Mouse (Mus musculus) heart, embryonic 13.5 days (tissue): ENCODE data around the gene Ppan. TPM values are rescaled to one million over a fixed set of nuclear protein-coding genes. Genes with fewer than 3 reads are reported as not detected.
A peak's percentile ranks its signal among the peaks of the same experiment; 100 is the strongest.

Source experiments
- ATAC-seq: fragments of 200-750 bp; cut with Nextera tagmentation; 2 replicates; pipeline ENCODE4 v1.8.0; 2017; ENCODE audit warnings: moderate TSS enrichment; ENCODE audit not compliant: insufficient number of reproducible peaks, low FRiP score, low TSS enrichment; ENCODE audit errors: extremely low read depth
- H3K27ac ChIP-seq: fragments of 300-500 bp; sonication (generic); replicated peaks from 2 replicates; pipeline ENCODE4 v1.5.1; 2015; ENCODE audit warnings: moderate library complexity, mild to moderate bottlenecking, inconsistent platforms
- H3K27me3 ChIP-seq: fragments of 300-500 bp; sonication (generic); replicated peaks from 2 replicates; pipeline ENCODE4 v1.6.1; 2015; ENCODE audit warnings: mild to moderate bottlenecking, inconsistent platforms
- H3K36me3 ChIP-seq: fragments of 300-500 bp; sonication (generic); 2 replicates; pipeline ENCODE4 v1.6.1; 2015; ENCODE audit warnings: mild to moderate bottlenecking, inconsistent platforms
- H3K4me1 ChIP-seq: fragments of 300-500 bp; sonication (generic); 2 replicates; pipeline ENCODE4 v1.6.1; 2015; ENCODE audit warnings: inconsistent platforms
- H3K4me2 ChIP-seq: fragments of 300-500 bp; sonication (generic); 2 replicates; pipeline ENCODE4 v1.6.1; 2015; ENCODE audit warnings: inconsistent platforms, mild to moderate bottlenecking, moderate library complexity
- H3K4me3 ChIP-seq: fragments of 300-500 bp; sonication (generic); 2 replicates; pipeline ENCODE4 v1.5.1; 2015; ENCODE audit warnings: moderate library complexity, mild to moderate bottlenecking, inconsistent platforms
- H3K9ac ChIP-seq: fragments of 300-500 bp; sonication (generic); 2 replicates; pipeline ENCODE4 v1.6.1; 2015; ENCODE audit warnings: inconsistent platforms, mild to moderate bottlenecking, moderate library complexity
- H3K9me3 ChIP-seq: fragments of 300-500 bp; sonication (generic); 2 replicates; pipeline ENCODE4 v1.6.1; 2016; ENCODE audit warnings: inconsistent platforms
- WGBS: fragments of 180-500 bp; shearing (Covaris S2); methylation state at CpG from one replicate; pipeline ENCODE4 v1.1.7; 2015; ENCODE audit warnings: mixed read lengths; 5-methylcytosine and 5-hydroxymethylcytosine counted together
- polyA plus RNA-seq: library from polyadenylated mRNA; unstranded; fragments of >200 nt; fragmentation: Nextera tagmentation; extraction: Ambion mirVana; gene quantifications from 2 replicates; pipeline ENCODE4 v1.2.1, GENCODE M21; 2015

Ppan gene
- polyA plus RNA-seq: 40.6 and 41.9 TPM in 2 replicates

GRCm38 (mm10) chr9:20887704-20888385 lies at the start of gene Ppan:
Gene Ppan (plus strand): TSS chr9:20888175.
- peak within 1 kb of the TSS; percentile 91 for H3K9ac ChIP-seq
- H3K4me3 ChIP-seq: peak within 1 kb of the TSS; percentile 86
- under 1% methylated on average over 43 of the region's 43 CpGs for WGBS
- peaks cover 11% of the 10 kb centered on the region for H3K4me1 ChIP-seq
- H3K27me3 ChIP-seq: no peaks in the 10 kb centered on the region
- peaks cover 37% of the 10 kb centered on the region for H3K36me3 ChIP-seq
- peak within 1 kb of the TSS; percentile 91 for H3K27ac ChIP-seq
- peak within 1 kb of the TSS; percentile 86 for H3K4me2 ChIP-seq
- ATAC-seq: peak; percentile 94
- H3K9me3 ChIP-seq: 0 out of 2 replicates have a peak, but pooled peaks cover 5% of the 10 kb centered on the region

- no peak for ATAC-seq
- H3K4me3 ChIP-seq: no peak overlapping the region
- H3K27me3 ChIP-seq: peaks cover 14% of the 10 kb centered on the region
- H3K27ac ChIP-seq: no peak overlapping the region
- no peaks in the 10 kb centered on the region for H3K9me3 ChIP-seq
- no peaks in the 10 kb centered on the region for H3K4me1 ChIP-seq
- H3K9ac ChIP-seq: no peak overlapping the region
- 48% methylated on average over 6 of the region's 6 CpGs for WGBS
- H3K4me2 ChIP-seq: no peak overlapping the region
- H3K36me3 ChIP-seq: no peaks in the 10 kb centered on the region
These were observed 49.0 kb upstream of the Ppan start for GRCm38 (mm10) chr9:20838931-20839330.

- Histone ChIP-seq H3K4me1 (no peaks in the 10 kb centered on the region), H3K4me2 (no peak overlapping the region), H3K9me3 (no peaks in the 10 kb centered on the region), H3K27me3 (peaks cover 19% of the 10 kb centered on the region), H3K4me3 (no peak overlapping the region), H3K36me3 (no peaks in the 10 kb centered on the region), H3K9ac (no peak overlapping the region), H3K27ac (no peak overlapping the region)
- ATAC-seq: no peak
- WGBS: 31% methylated on average over 4 of the region's 4 CpGs
These were observed 45.8 kb upstream of the Ppan start for GRCm38 (mm10) chr9:20842211-20842610.

- Histone ChIP-seq H3K4me2 (no peak overlapping the region), H3K4me3 (no peak overlapping the region), H3K27ac (no peak overlapping the region), H3K4me1 (no peaks in the 10 kb centered on the region), H3K9me3 (no peaks in the 10 kb centered on the region), H3K27me3 (peaks cover 24% of the 10 kb centered on the region), H3K9ac (no peak overlapping the region), H3K36me3 (no peaks in the 10 kb centered on the region)
- WGBS: 27% methylated on average over 2 of the region's 2 CpGs
- ATAC-seq: no peak
These were observed 45.3 kb upstream of the Ppan start for GRCm38 (mm10) chr9:20842670-20843069.

GRCm38 (mm10) chr9:20850179-20850578 lies 37.8 kb upstream of the Ppan start:
- no peak for ATAC-seq
- no peaks in the 10 kb centered on the region for H3K36me3 ChIP-seq
- 66% methylated on average over 2 of the region's 2 CpGs for WGBS

GRCm38 (mm10) chr9:20857131-20857530 lies 30.8 kb upstream of the Ppan start:
- Histone ChIP-seq H3K4me1 (no peaks in the 10 kb centered on the region), H3K9ac (no peak overlapping the region), H3K4me3 (no peak overlapping the region), H3K27ac (no peak overlapping the region), H3K27me3 (peaks cover 23% of the 10 kb centered on the region), H3K36me3 (no peaks in the 10 kb centered on the region), H3K9me3 (no peaks in the 10 kb centered on the region), H3K4me2 (no peak overlapping the region)
- no peak for ATAC-seq
- WGBS: 7% methylated on average over 6 of the region's 6 CpGs

More at GRCm38 (mm10) chr9:20850179-20850578, 37.8 kb upstream of the Ppan start:
- Histone ChIP-seq H3K4me3 (no peak overlapping the region), H3K9me3 (no peaks in the 10 kb centered on the region), H3K27me3 (peaks cover 23% of the 10 kb centered on the region), H3K9ac (no peak overlapping the region), H3K27ac (no peak overlapping the region), H3K4me1 (no peaks in the 10 kb centered on the region), H3K4me2 (no peak overlapping the region)

GRCm38 (mm10) chr9:20859926-20860325 lies 28.0 kb upstream of the Ppan start:
- 46% methylated on average over 6 of the region's 6 CpGs for WGBS
- Histone ChIP-seq H3K36me3 (no peaks in the 10 kb centered on the region), H3K4me1 (no peaks in the 10 kb centered on the region), H3K9ac (no peak overlapping the region), H3K27ac (no peak overlapping the region), H3K9me3 (no peaks in the 10 kb centered on the region), H3K27me3 (peaks cover 17% of the 10 kb centered on the region), H3K4me3 (no peak overlapping the region), H3K4me2 (no peak overlapping the region)
- no peak for ATAC-seq

GRCm38 (mm10) chr9:20861821-20862220 lies 26.2 kb upstream of the Ppan start:
- no peak overlapping the region for H3K9ac ChIP-seq
- peaks cover 25% of the 10 kb centered on the region for H3K27me3 ChIP-seq
- H3K4me2 ChIP-seq: no peak overlapping the region
- no peaks in the 10 kb centered on the region for H3K9me3 ChIP-seq
- no peak overlapping the region for H3K27ac ChIP-seq
- 10% methylated on average over 4 of the region's 4 CpGs for WGBS
- no peaks in the 10 kb centered on the region for H3K4me1 ChIP-seq
- no peaks in the 10 kb centered on the region for H3K36me3 ChIP-seq
- no peak for ATAC-seq
- no peak overlapping the region for H3K4me3 ChIP-seq

- Histone ChIP-seq H3K9ac (no peak overlapping the region), H3K4me3 (no peak overlapping the region), H3K4me2 (no peak overlapping the region), H3K9me3 (no peaks in the 10 kb centered on the region), H3K4me1 (no peaks in the 10 kb centered on the region), H3K27ac (no peak overlapping the region), H3K36me3 (no peaks in the 10 kb centered on the region), H3K27me3 (peaks cover 29% of the 10 kb centered on the region)
- no peak for ATAC-seq
- WGBS: 47% methylated on average over 4 of the region's 4 CpGs
These were observed 25.8 kb upstream of the Ppan start for GRCm38 (mm10) chr9:20862225-20862624.

GRCm38 (mm10) chr9:20866879-20867278 lies 21.1 kb upstream of the Ppan start:
- peaks cover 53% of the 10 kb centered on the region for H3K27me3 ChIP-seq
- ATAC-seq: no peak
- WGBS: 47% methylated on average over 3 of the region's 3 CpGs

GRCm38 (mm10) chr9:20868448-20869001 lies 19.4 kb upstream of the Ppan start, which contains the start of gene A230050P20Rik:
Gene A230050P20Rik (plus strand): TSS chr9:20868642.
- H3K4me1 ChIP-seq: peaks cover 13% of the 10 kb centered on the region
- peak within 1 kb of the TSS; percentile 77 for H3K4me2 ChIP-seq
- peak within 1 kb of the TSS; percentile 79 for H3K9ac ChIP-seq
- H3K27me3 ChIP-seq: peaks cover 53% of the 10 kb centered on the region
- H3K9me3 ChIP-seq: no peaks in the 10 kb centered on the region
- no peaks in the 10 kb centered on the region for H3K36me3 ChIP-seq
- ATAC-seq: no peak
- 5% methylated on average over 53 of the region's 53 CpGs for WGBS
- peak within 1 kb of the TSS; percentile 65 for H3K4me3 ChIP-seq
- no peak within 1 kb of the TSS for H3K27ac ChIP-seq

More at GRCm38 (mm10) chr9:20866879-20867278, 21.1 kb upstream of the Ppan start:
- no peak overlapping the region for H3K4me3 ChIP-seq
- H3K4me1 ChIP-seq: peaks cover 13% of the 10 kb centered on the region
- H3K36me3 ChIP-seq: no peaks in the 10 kb centered on the region
- no peak overlapping the region for H3K27ac ChIP-seq
- no peaks in the 10 kb centered on the region for H3K9me3 ChIP-seq
- H3K4me2 ChIP-seq: no peak overlapping the region
- no peak overlapping the region for H3K9ac ChIP-seq

GRCm38 (mm10) chr9:20869246-20869645 lies 18.7 kb upstream of the Ppan start:
- H3K4me1 ChIP-seq: peaks cover 13% of the 10 kb centered on the region
- peak overlapping the region; percentile 77 for H3K4me2 ChIP-seq
- H3K9ac ChIP-seq: peak overlapping the region; percentile 79
- H3K27ac ChIP-seq: no peak overlapping the region
- H3K27me3 ChIP-seq: peaks cover 53% of the 10 kb centered on the region
- no peak for ATAC-seq
- H3K36me3 ChIP-seq: no peaks in the 10 kb centered on the region
- H3K4me3 ChIP-seq: peak overlapping the region; percentile 65
- 2% methylated on average over 19 of the region's 19 CpGs for WGBS
- H3K9me3 ChIP-seq: no peaks in the 10 kb centered on the region
